Mouse (Mus musculus) c-Kit-negative CD71-positive TER-119-positive erythroid progenitor cells, embryonic 14.5 days (primary cell): ENCODE data around the gene Gpr4.

Experiments used
- DNase-seq: peaks from one replicate; pipeline ENCODE4 v3.0.0-alpha.2; 2013; ENCODE audit warnings: low read depth, low spot score

Gene Gpr4

GRCm38 (mm10) chr7:19227883-19228792 lies 15.8 kb downstream of the Gpr4 start, which contains the start of gene Opa3:
Gene Opa3, plus strand, starts transcription at chr7:19228334.
- peak; percentile 99 for DNase-seq

- DNase-seq: no peak
Observed at GRCm38 (mm10) chr7:19228793-19229148, 16.4 kb downstream of the Gpr4 start.

GRCm38 (mm10) chr7:19229404-19229803 lies 17.1 kb downstream of the Gpr4 start:
- DNase-seq: no peak

GRCm38 (mm10) chr7:19230041-19230580 lies 17.8 kb downstream of the Gpr4 start:
- DNase-seq: no peak

GRCm38 (mm10) chr7:19230899-19231298 lies 18.6 kb downstream of the Gpr4 start:
- DNase-seq: no peak

GRCm38 (mm10) chr7:19231849-19232248 lies 19.5 kb downstream of the Gpr4 start:
- no peak for DNase-seq

- DNase-seq: no peak
Observed at GRCm38 (mm10) chr7:19234652-19235051, 22.3 kb downstream of the Gpr4 start.

- no peak for DNase-seq
Observed at GRCm38 (mm10) chr7:19235092-19235671, 22.8 kb downstream of the Gpr4 start.

- no peak for DNase-seq
Observed at GRCm38 (mm10) chr7:19236411-19236810, 24.1 kb downstream of the Gpr4 start.

GRCm38 (mm10) chr7:19238344-19238743 lies 26.0 kb downstream of the Gpr4 start:
- DNase-seq: no peak

- DNase-seq: peak; percentile 92
Observed at GRCm38 (mm10) chr7:19239423-19239822, 27.1 kb downstream of the Gpr4 start.

GRCm38 (mm10) chr7:19239986-19240385 lies 27.6 kb downstream of the Gpr4 start:
- no peak for DNase-seq

- no peak for DNase-seq
Observed at GRCm38 (mm10) chr7:19240905-19241463, 28.6 kb downstream of the Gpr4 start.

- no peak for DNase-seq
Observed at GRCm38 (mm10) chr7:19242005-19242404, 29.7 kb downstream of the Gpr4 start.

GRCm38 (mm10) chr7:19243858-19244257 lies 31.5 kb downstream of the Gpr4 start:
- no peak for DNase-seq

- DNase-seq: no peak
Observed at GRCm38 (mm10) chr7:19245083-19245482, 32.7 kb downstream of the Gpr4 start.

- DNase-seq: no peak
Observed at GRCm38 (mm10) chr7:19246855-19247254, 34.5 kb downstream of the Gpr4 start.

- DNase-seq: no peak
Observed at GRCm38 (mm10) chr7:19247511-19247910, 35.2 kb downstream of the Gpr4 start.

- no peak for DNase-seq
Observed at GRCm38 (mm10) chr7:19252078-19252477, 39.7 kb downstream of the Gpr4 start.

- no peak for DNase-seq
Observed at GRCm38 (mm10) chr7:19253437-19253836, 41.1 kb downstream of the Gpr4 start.

- DNase-seq: no peak
Observed at GRCm38 (mm10) chr7:19255395-19255794, 43.1 kb downstream of the Gpr4 start.

GRCm38 (mm10) chr7:19256567-19256966 lies 44.2 kb downstream of the Gpr4 start:
- DNase-seq: no peak
